Mouse (Mus musculus): ENCODE measurements around the gene Elp4. TPM values are rescaled to one million over a fixed set of nuclear protein-coding genes. Genes with fewer than 3 reads are reported as not detected.

The Elp4 gene
- polyA plus RNA-seq, 1 experiment, result 11.1 TPM

DNA sequence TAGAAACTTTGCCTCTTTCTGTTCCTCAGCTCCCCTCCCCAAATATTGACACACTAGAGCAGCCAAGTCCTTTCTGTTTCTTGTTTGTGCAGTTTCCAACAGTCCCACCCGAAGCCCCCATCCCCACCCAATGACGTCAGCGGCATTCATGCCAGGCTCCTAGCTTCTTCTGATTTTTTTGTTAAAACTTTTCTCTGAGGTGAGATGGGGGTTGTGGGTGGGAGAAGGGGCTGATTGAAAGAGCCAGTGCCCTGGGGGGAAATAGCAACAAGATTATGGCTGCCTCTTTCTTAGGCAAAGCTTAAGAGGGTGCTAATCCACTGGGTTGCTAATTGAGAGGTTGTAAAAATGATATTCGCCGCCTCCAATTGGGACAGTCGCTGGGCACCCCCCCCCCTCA lies 231.3 kb downstream of the Elp4 start:
- no peak for DNase-seq (ENCODE audit: extremely low spot score in 1 of 2, low spot score in 1 of 2)

DNA sequence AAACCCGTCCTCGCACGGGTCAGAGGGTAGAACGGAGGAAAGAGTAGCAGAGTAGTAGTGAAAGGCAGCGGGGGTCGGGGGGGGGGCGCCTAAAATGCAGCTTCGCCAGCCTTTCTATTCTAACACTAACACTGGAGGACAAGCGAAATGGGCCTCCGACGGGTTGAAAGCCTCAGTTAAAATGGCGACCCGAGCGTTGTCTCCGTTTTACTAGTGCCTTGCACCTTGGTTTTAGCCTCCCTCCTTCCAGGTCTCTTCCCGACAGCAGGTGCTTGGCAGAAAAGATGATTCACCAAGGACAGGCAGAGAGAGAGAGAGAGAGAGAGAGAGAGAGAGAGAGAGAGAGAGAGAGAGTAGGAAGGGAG lies 231.8 kb downstream of the Elp4 start:
- no peak for DNase-seq (ENCODE audit: extremely low spot score in 1 of 2, low spot score in 1 of 2)

DNA sequence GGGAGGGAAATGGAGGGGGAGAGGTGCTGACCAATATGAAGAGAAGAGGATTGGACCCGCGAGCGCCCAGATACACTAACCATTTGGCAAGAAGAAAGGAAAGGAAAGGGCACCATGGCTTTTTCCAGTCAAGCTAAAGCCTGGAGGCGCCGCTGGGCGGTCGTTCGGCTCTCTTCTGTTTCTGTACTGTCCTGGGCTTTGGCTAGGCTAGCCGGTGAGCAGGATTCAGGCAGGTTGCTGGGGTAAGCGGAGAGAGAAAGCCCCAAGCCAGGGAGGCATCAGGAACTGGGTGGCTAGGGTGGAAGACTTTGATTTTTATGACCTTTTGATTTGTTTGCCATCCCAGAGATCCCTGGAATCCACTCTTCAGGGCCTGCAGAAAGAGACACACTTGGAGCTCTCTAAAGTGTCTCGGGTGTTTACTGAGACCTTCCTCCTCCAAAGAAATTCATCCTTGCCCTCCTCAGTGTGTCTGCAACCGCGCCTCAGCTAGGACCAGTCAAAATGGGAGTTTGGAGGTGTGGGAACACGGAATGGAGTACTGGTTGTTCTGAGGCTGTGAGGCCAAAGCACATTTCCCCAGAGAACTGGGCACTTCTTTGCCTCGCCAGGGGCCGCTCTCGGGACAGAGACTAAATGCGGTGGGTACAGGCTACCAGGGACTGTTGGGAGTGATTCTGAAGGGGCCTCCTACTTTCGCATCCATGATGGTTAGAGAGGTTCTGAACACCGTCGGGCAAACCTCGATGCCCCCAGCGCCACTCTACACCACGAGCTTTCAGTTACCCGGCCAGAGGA lies 232.4 kb downstream of the Elp4 start:
- DNase-seq (ENCODE audit: extremely low spot score in 1 of 2, low spot score in 1 of 2), result no peak

DNA sequence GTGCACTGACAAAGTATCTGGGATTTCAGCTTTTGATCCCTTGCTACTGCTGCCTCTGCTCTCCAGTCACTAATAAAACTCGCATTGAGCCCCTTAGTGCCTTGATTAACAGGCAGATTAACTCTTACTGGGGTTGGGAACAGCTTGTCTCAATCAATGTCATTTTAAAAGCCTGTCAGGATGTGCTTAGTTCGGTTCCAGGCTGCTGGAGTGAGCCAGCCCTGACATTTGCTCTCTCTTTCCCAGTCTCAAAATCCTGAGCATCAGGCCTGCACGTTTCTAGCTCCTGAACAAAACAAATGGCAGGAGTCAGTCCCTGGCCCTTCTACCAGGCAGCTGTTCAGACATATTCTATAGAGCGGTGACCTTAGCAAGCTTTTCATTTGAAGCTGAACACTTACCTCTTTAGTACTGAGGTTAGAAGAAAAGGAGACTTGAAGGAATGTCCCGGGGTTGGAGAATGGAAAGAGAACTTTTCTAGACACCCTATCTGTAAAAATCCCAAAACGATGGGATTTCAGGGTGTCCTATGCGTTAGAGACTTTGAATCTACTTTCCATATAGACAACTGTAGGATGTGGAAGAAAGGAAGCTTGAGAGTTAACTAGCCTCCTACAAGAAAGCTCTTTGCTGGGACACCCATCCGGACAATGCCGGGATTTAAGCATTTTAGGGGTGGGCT lies 233.1 kb downstream of the Elp4 start:
- DNase-seq (ENCODE audit: extremely low spot score in 1 of 2, low spot score in 1 of 2), result no peak

DNA sequence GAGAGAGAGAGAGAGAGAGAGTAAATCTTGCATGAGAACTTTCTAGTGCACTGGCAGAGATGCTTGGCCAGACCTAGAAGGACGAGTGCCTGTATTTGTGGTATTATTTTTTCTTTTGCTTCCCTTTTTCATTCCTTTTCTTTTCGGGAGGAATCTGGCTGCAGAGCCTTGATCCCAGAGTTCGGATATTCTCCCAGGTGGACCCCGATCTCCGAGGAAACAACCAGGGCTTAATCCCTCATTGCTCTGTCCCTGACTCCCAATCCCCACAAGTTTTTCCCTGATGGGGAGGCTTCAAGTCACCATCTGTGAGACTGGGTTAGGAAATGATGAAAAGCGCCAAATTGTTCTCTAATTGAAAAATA lies 233.7 kb downstream of the Elp4 start:
- DNase-seq (ENCODE audit: extremely low spot score in 1 of 2, low spot score in 1 of 2), result no peak

DNA sequence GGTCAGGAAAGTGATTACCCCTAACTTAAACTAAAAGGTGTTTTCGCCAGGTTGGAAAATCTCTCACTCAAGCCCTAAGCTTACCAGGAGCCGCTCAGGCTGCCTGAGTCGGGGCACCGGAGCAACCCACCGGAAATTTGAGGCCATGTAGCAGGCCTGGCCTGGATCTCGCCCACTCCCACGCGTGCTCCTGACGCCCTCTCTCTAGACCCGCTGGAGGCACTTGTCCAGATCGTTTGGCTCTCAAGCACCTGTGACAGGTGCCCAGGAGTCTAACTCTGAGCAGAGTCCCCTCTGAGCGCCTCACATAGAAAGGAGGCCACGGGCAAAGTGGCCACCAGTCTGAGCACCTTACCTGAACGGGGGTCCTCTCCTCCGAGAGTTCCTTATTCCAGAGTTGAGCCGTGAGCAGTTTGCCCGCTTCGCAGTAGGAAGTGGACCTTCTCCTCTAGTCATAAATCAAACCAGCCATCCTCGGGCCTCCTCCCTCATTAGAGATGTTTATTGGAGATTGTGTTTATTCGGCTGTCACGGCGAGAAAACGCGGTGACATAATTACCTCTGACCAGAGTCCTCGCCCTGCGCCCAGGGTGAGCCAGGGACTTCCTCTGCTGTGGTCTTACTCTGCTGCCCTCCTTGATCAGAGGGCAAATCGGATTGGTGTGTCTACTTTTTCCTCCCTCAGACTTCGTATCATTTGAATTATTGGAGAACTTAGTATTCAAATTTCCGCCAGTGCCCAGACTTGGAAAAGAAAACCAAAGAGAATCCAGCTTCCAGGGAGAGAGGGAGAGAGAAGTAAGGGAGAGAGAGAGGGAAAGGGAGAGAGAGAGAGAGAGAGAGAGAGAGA lies 234.3 kb downstream of the Elp4 start:
- DNase-seq (ENCODE audit: extremely low spot score in 1 of 2, low spot score in 1 of 2), result no peak

DNA sequence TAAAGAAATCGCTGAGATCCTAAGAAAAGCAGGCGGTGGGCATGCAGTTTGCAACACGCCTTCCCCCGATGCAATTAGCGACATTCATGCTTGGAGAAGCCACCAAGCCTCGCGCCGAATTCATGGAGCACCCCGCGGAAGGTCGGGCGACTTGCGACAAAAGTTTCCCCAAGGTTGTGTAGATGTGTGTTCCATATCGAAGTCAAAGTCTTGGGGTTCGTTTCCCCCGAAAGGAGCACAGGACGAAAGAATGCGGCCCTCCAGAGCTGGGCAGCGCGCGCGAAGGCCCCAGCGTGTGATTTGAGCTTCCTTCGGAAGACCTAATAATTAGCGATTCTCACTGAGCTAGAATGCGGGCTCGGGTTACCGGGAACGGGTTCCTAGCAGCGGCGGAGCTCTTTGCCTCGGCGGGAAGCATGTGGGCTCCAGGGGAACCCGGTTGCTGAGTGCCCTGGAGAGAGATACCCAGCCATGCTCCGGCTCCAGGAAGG lies 234.9 kb downstream of the Elp4 start:
- no peak for DNase-seq (ENCODE audit: extremely low spot score in 1 of 2, low spot score in 1 of 2)

DNA sequence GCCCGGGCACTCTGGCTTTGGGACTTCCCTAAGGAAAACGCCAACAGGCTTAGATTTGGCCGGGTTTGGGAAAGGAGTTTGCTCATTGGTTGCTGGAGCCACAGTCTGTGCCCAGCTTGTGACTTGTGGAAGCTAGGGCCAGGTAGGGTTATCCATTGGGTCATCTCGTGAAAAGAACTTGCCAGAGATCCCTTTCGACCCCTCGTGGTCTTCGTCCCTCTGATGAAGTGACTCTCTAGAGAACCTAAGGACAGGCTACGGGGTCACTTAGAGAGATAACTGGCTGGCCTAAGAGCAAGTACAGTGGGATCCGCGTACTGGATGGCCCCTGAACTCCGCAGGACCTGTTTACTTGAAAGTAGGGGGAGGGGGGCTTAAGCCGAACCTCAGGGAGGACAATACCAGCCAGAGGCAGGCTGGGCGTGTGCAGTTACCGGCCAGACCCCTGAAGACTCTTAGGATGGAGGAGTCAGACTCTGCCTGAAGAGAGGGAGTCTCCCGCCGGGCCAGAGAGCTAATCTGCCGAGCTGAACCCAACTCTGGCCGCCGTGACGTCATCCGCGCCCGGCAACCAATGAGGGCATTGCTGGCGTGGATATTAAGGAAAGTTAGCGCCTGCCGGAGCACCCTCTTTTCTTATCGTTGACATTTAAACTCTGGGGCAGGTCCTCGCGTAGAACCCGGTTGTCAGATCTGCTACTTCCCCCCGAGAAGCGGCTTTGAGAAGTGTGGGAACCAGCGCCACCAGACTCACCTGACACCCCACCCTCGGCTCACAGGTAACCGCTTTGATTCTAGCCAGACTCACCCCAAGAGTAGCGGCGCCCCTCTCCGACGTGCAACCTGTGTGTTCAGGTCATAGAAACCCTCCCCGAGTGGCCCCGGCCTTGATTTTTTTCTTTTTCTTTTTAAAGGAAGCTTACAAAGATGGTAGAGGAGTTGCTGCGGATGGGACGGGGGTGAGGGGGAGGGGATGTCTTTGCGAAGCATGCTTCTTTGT lies 235.8 kb downstream of the Elp4 start, which contains the start of gene Pax6:
TSS of gene Pax6 (plus strand) at position 630 of the 1,000 bp plus-strand sequence.
- no peak for DNase-seq (ENCODE audit: extremely low spot score in 1 of 2, low spot score in 1 of 2)

DNA sequence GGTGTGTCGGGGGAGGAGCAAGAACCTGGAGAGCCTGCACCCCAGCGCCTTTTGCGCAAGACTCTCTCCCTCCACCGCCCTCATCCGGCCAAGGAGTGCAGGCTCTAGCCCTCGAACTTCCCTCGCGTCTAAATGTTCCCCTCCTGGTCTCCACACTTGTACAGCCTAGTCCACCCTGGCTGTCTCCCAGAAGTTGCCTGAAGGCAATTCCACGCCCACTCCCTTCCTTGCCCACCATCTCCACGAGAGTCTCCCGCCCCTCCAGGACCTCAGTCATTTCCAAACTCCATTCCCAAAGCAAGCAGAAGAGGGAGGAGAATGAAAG lies 236.8 kb downstream of the Elp4 start:
- no peak for DNase-seq (ENCODE audit: extremely low spot score in 1 of 2, low spot score in 1 of 2)

DNA sequence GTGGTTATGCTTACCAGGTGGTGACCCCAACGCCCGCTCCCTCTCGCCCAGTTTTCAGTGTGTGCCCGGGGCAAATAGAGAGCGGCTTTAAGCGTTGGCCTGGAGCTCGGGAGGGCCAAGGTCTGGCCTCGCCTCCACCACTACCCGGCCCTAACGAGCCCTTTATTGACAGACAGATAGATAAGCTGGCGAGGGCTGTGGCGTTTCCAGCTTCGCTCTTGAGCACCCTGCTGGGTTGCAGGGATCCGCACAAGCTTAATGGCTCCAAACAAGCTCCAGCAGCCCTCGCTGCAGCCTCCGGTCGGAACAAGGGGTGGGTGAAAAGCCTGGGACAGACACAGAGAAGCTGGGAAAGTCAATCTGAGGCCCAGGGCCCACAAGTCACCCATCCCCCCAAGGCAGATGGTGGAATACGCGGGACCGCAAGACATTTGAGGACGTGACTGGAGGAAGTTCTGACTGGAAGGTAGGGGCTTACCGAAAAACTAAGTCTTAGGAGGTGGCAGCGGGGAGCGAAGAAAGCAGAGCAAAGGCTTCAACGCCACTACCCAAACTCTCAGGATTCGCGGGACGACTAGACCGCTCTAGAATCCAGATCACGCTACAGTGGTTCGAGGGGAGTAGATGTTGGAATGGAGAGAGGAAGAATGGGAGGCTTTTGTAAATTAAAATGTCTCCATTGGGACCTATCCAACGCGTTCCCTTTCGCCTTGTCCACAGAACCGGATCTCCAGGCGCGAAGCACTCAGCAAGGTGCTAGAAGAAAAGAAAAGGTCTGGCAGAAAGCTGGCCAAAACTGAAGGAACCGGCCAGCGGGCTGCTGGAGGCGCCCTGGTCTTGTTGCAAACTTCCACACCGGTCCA lies 237.4 kb downstream of the Elp4 start:
- no peak for DNase-seq (ENCODE audit: extremely low spot score in 1 of 2, low spot score in 1 of 2)

DNA sequence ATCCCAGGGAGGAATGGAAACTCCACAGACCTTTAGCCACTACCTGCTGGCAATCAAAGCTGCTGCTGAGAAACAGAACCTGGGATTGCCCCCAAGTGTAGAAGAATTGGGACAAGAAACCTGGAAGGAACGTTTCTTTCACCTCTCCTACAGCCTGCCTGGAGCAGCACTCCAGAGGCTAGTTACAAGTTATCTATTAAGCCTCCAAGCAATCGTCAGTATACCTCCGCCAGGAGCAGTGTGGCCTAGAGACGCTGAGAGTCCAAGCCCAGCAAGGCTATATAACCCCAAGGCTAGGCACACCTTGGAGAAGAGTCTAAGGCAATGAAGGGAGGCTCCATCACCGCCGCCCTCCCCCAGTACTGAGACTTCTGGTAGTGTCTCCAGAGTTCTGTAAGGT lies 238.0 kb downstream of the Elp4 start:
- DNase-seq (ENCODE audit: extremely low spot score in 1 of 2, low spot score in 1 of 2), result no peak

DNA sequence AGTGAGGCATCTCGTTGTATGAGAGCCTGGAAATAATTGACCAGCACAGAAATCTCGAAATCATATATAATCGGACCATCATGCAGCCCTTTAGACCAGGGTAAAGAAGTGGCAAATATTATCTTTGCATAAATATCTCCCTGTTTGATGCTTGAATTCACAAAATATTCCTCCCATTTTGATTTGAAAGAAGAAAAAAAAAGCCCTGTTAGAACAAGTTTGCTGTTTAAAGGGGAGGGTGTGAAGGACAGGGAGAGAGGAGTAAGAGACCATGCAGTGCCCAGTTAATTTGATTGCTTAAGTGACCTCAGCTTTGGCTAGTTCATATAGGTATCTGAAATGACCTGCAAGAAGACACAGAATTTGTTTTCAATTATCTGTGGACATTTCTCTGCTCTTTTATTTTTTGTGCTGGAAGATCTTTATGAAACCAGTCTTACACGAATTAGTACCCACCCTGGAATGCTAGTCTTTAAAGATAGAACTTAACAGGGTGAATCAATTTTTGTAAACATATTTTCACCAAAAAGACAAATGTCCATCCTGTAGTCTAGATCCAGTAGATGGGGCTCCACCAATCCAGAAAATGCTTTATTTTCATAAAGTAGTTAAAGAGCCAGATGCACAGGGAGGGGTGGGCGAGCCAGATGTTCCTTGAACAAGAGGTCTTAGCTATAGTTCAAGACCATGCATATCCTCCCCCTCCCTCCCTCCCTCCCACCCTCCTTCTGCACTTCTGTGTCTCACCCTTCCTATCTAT lies 238.7 kb downstream of the Elp4 start:
- DNase-seq (ENCODE audit: extremely low spot score in 1 of 2, low spot score in 1 of 2), result no peak

DNA sequence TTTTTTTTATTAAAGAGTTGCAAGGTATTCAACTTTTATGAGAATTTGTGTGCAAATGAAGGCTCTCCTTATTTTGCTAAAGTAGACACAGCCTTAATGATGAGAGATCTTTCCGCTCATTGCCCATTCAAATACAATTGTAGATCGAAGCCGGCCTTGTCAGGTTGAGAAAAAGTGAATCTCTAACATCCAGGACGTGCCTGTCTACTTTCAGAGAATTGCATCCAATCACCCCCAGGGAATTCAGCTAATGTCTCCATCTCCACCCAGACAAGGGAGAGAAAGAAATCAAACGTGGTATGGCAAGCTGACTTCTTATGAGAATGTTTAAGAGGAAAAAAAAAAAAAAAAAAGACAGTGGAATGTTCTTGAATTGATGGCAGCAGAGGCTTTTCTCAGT lies 239.4 kb downstream of the Elp4 start:
- DNase-seq (ENCODE audit: extremely low spot score in 1 of 2, low spot score in 1 of 2), result no peak

DNA sequence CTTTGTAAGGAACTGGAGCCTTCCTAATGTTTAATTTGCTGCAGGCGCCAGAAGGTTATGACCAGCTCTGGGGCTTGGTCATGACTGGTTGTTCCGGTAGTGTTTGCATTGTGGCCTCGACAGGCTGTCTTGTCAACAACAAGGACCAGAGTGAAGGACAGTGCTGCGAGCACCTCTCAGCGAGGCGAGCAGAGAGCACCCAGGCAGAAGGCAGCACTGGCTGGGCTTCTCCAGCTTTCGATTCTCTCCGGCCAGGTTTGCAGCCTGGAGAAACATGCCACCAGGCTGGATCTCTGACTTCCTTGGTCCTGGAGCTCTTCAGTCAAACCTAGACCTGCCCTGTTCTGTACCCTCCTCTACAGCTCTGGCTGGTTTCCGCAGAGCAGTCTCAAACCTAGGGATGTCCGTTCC lies 241.3 kb downstream of the Elp4 start:
- no peak for DNase-seq (ENCODE audit: extremely low spot score in 1 of 2, low spot score in 1 of 2)

DNA sequence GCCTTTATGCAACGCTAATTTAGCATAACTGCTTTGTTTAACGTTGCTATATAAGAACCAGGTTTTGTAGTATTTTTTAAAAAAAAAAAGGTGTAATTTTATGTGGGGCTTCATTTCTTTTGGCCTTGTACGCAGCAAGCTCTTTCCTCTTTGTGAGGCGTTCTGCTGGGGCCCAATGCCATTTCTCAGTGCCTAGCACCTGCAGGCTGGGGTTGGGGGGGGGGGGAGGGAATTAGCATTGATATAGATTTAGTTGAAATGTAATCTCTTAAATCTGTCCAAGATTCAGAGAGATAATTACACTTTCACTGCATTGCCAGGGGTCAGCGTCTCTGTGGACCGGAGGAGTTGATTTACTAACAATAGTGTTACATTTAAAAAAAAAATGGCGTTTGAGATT lies 241.8 kb downstream of the Elp4 start:
- DNase-seq (ENCODE audit: extremely low spot score in 1 of 2, low spot score in 1 of 2), result no peak

DNA sequence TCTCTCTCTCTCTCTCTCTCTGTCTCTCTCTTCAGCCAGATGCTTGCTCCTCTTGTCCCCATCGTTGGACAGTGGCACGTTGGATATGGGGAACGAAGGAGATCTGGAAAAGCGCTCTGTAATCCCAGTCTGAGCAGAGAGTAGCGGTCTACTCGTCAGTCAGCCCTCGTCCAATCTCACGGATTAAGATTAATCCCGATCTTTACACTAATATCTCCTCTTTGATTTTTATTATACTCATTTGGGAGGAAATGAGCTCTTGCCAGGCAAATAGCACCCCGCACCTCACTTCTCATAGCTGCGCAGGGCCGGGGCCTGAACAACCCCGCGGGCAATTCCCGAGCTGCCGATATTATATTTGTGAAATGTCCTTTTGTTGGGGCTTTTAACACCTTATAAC lies 242.2 kb downstream of the Elp4 start:
- no peak for DNase-seq (ENCODE audit: extremely low spot score in 1 of 2, low spot score in 1 of 2)

DNA sequence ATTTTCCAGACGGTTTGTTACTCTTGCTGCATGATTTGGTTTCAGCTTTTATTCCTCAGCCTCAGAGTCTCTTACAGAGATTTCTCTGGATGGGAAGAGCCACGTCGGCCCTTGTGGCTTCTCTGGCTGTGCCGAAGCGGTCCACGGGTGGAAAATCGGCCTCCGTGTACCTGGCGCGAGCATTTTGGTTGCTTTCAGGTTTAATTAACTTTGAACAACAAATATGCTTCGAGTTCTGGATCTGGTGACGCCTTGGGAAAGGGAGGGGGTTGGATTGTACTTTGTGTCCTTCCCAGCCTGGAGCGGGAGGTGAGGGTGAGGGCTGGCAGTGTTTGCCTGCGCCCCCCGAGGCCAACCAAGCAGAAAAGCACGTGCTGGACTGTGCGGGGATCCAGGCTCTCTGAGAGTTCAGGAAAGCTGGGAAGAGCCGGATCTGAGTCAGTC lies 242.7 kb downstream of the Elp4 start:
- no peak for DNase-seq (ENCODE audit: extremely low spot score in 1 of 2, low spot score in 1 of 2)

DNA sequence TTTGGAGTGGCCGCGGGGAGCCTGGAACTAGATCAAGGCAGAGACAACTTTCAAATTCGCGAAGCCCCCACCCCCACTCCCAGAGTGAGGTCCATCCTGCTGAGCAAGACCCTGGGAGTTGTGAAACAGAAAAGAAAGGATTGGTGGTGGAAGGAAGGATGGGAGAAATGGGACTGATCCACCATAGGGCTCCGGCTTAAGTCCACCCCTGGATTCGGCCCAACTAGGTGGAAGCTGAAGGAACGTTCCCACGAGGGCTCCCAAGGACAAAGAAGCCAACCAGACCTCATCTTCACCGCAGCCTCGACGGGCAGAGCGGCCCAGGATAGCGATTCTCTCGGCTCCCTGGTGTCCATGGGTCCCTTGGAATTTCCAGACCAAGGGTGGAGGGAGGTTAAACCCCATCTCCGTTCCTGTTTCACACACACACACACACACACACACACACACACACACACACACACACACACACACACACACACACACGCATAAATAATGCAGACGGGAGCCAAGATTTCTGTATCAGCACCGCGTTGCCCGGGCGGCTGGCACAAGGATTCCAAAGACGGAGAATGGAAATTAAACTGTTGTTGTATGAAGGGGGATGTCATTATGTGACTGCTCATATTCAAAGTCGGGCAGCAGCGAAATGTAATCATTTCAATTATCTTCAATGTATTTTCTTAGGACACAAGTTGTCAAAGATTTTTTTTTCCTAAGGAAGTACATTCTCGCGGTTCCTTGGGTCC lies 243.3 kb downstream of the Elp4 start:
- DNase-seq (ENCODE audit: extremely low spot score in 1 of 2, low spot score in 1 of 2), result no peak
